Mouse (Mus musculus) stomach, embryonic 16.5 days (tissue): ENCODE measurements around the gene Foxl1. TPM values are rescaled to one million over a fixed set of nuclear protein-coding genes. Genes with fewer than 3 reads are reported as not detected.

Experiments used
- ATAC-seq: fragments of 200-750 bp; cut with Nextera tagmentation; 2 replicates; pipeline ENCODE4 v1.8.0; 2017; ENCODE audit warnings: moderate number of reproducible peaks, moderate TSS enrichment; ENCODE audit not compliant: insufficient read depth, low FRiP score
- H3K27ac ChIP-seq: fragments of 300-500 bp; sonication (generic); 2 replicates; pipeline ENCODE4 v1.5.1; 2014; ENCODE audit warnings: low read length
- H3K27me3 ChIP-seq: fragments of 300-500 bp; sonication (generic); 2 replicates; pipeline ENCODE4 v1.6.1; 2014; ENCODE audit warnings: low read length, control low read depth, mixed read lengths; ENCODE audit not compliant: control insufficient read depth, insufficient read depth
- H3K36me3 ChIP-seq: fragments of 300-500 bp; sonication (generic); 2 replicates; pipeline ENCODE4 v1.6.1; 2014; ENCODE audit warnings: low read length; ENCODE audit not compliant: control insufficient read depth, insufficient read depth
- H3K4me1 ChIP-seq: fragments of 300-500 bp; sonication (generic); 2 replicates; pipeline ENCODE4 v1.6.1; 2014; ENCODE audit warnings: low read length, control low read depth, mixed read lengths; ENCODE audit not compliant: control insufficient read depth, insufficient read depth
- H3K4me2 ChIP-seq: fragments of 300-500 bp; sonication (generic); 2 replicates; pipeline ENCODE4 v1.6.1; 2014; ENCODE audit warnings: low read depth, low read length, mixed read lengths
- H3K4me3 ChIP-seq: fragments of 300-500 bp; sonication (generic); replicated peaks from 2 replicates; pipeline ENCODE4 v1.5.1; 2014; ENCODE audit warnings: mild to moderate bottlenecking, low read length
- H3K9ac ChIP-seq: fragments of 300-500 bp; sonication (generic); 2 replicates; pipeline ENCODE4 v1.6.1; 2014; ENCODE audit warnings: low read length
- H3K9me3 ChIP-seq: fragments of 300-500 bp; sonication (generic); replicated peaks from 2 replicates; pipeline ENCODE4 v1.6.1; 2016; ENCODE audit warnings: low read length, control low read depth; ENCODE audit not compliant: control insufficient read depth
- WGBS: fragments of 180-500 bp; shearing (Covaris S2); extraction: QIAGEN DNeasy Blood & Tissue Kit; methylation state at CpG from one replicate; pipeline ENCODE4 v1.1.7; 2014; 5-methylcytosine and 5-hydroxymethylcytosine counted together
- polyA plus RNA-seq: library from polyadenylated mRNA; unstranded; fragments of >200 nt; fragmentation: Nextera tagmentation; extraction: Ambion mirVana; gene quantifications from 2 replicates; pipeline ENCODE4 v1.2.1, GENCODE M21; 2015

Foxl1 gene
- polyA plus RNA-seq, 1 experiment from 2014 or later = 4.0 TPM

- no peak overlapping the region for H3K4me3 ChIP-seq
- H3K27ac ChIP-seq = no peak overlapping the region
- H3K9me3 ChIP-seq = no peaks in the 10 kb centered on the region
- no peaks in the 10 kb centered on the region for H3K27me3 ChIP-seq
- WGBS = 66% methylated on average over 5 of the region's 5 CpGs
- no peak overlapping the region for H3K9ac ChIP-seq
- no peaks in the 10 kb centered on the region for H3K36me3 ChIP-seq
- peaks cover 23% of the 10 kb centered on the region for H3K4me1 ChIP-seq
- ATAC-seq = no peak
- no peak overlapping the region for H3K4me2 ChIP-seq
These were observed 40.3 kb downstream of the Foxl1 start for GRCm38 (mm10) chr8:121168033-121168432.

GRCm38 (mm10) chr8:121170116-121170515, 42.4 kb downstream of the Foxl1 start:
- no peak for ATAC-seq
- no peaks in the 10 kb centered on the region for H3K9me3 ChIP-seq
- H3K4me1 ChIP-seq = peaks cover 19% of the 10 kb centered on the region; the same call in 1 of the 2 replicates
- no peak overlapping the region for H3K27ac ChIP-seq
- H3K36me3 ChIP-seq = no peaks in the 10 kb centered on the region
- H3K4me3 ChIP-seq = no peak overlapping the region
- WGBS = 48% methylated on average over 7 of the region's 7 CpGs
- H3K9ac ChIP-seq = no peak overlapping the region
- no peaks in the 10 kb centered on the region for H3K27me3 ChIP-seq
- H3K4me2 ChIP-seq = no peak overlapping the region

- H3K36me3 ChIP-seq = no peaks in the 10 kb centered on the region
- ATAC-seq = no peak
- H3K4me2 ChIP-seq = no peak overlapping the region
- H3K27me3 ChIP-seq = no peaks in the 10 kb centered on the region
- no peaks in the 10 kb centered on the region for H3K9me3 ChIP-seq
- no peak overlapping the region for H3K4me3 ChIP-seq
- WGBS = 50% methylated on average over 27 of the region's 27 CpGs
- no peak overlapping the region for H3K9ac ChIP-seq
- H3K4me1 ChIP-seq = peaks cover 22% of the 10 kb centered on the region; the same call in 1 of the 2 replicates
- H3K27ac ChIP-seq = no peak overlapping the region
These were observed 43.1 kb downstream of the Foxl1 start for GRCm38 (mm10) chr8:121170626-121171552.

GRCm38 (mm10) chr8:121172567-121172966, 44.8 kb downstream of the Foxl1 start:
- Histone ChIP-seq H3K27me3 (no peaks in the 10 kb centered on the region), H3K27ac (no peak overlapping the region), H3K9me3 (no peaks in the 10 kb centered on the region), H3K4me1 (peaks cover 23% of the 10 kb centered on the region; the same call in 1 of the 2 replicates), H3K4me2 (no peak overlapping the region), H3K36me3 (no peaks in the 10 kb centered on the region), H3K4me3 (no peak overlapping the region), H3K9ac (no peak overlapping the region)
- 67% methylated on average over 8 of the region's 8 CpGs for WGBS
- ATAC-seq = no peak

GRCm38 (mm10) chr8:121174178-121174577, 46.4 kb downstream of the Foxl1 start:
- WGBS = 64% methylated on average over 10 of the region's 10 CpGs
- no peak for ATAC-seq
- no peak overlapping the region for H3K4me3 ChIP-seq
- H3K27ac ChIP-seq = no peak overlapping the region
- no peaks in the 10 kb centered on the region for H3K9me3 ChIP-seq
- no peak overlapping the region for H3K4me2 ChIP-seq
- no peaks in the 10 kb centered on the region for H3K36me3 ChIP-seq
- H3K27me3 ChIP-seq = no peaks in the 10 kb centered on the region
- H3K9ac ChIP-seq = no peak overlapping the region
- H3K4me1 ChIP-seq = peaks cover 23% of the 10 kb centered on the region; the same call in 1 of the 2 replicates

GRCm38 (mm10) chr8:121174721-121175539, 47.2 kb downstream of the Foxl1 start:
- Histone ChIP-seq H3K36me3 (no peaks in the 10 kb centered on the region), H3K4me2 (peak overlapping the region; percentile 29; the same call in 1 of the 2 replicates), H3K27ac (no peak overlapping the region), H3K4me1 (peaks cover 23% of the 10 kb centered on the region; the same call in 1 of the 2 replicates), H3K9ac (peak overlapping the region; percentile 35), H3K9me3 (no peaks in the 10 kb centered on the region), H3K4me3 (0 out of 2 replicates have a peak overlapping the region, but pooled peaks have one; percentile 8), H3K27me3 (no peaks in the 10 kb centered on the region)
- no peak for ATAC-seq
- 26% methylated on average over 28 of the region's 30 CpGs for WGBS

GRCm38 (mm10) chr8:121175540-121176090, 47.9 kb downstream of the Foxl1 start:
- no peaks in the 10 kb centered on the region for H3K27me3 ChIP-seq
- 0 out of 2 replicates have a peak, but pooled peaks cover 16% of the 10 kb centered on the region for H3K4me1 ChIP-seq
- 67% methylated on average over 8 of the region's 8 CpGs for WGBS
- no peak overlapping the region for H3K4me2 ChIP-seq
- ATAC-seq = no peak
- H3K9me3 ChIP-seq = no peaks in the 10 kb centered on the region
- peak overlapping the region; percentile 35; the same call in 1 of the 2 replicates for H3K9ac ChIP-seq
- no peak overlapping the region for H3K4me3 ChIP-seq
- no peaks in the 10 kb centered on the region for H3K36me3 ChIP-seq
- H3K27ac ChIP-seq = no peak overlapping the region

GRCm38 (mm10) chr8:121176291-121176690, 48.6 kb downstream of the Foxl1 start:
- no peak; the same call in 1 of the 2 replicates for ATAC-seq
- no peaks in the 10 kb centered on the region for H3K9me3 ChIP-seq
- 0 out of 2 replicates have a peak, but pooled peaks cover 13% of the 10 kb centered on the region for H3K4me1 ChIP-seq
- H3K4me2 ChIP-seq = no peak overlapping the region
- no peak overlapping the region for H3K9ac ChIP-seq
- 34% methylated on average over 3 of the region's 3 CpGs for WGBS
- no peaks in the 10 kb centered on the region for H3K27me3 ChIP-seq
- H3K36me3 ChIP-seq = no peaks in the 10 kb centered on the region
- no peak overlapping the region for H3K4me3 ChIP-seq
- no peak overlapping the region for H3K27ac ChIP-seq
